ENCODE assay signal across 7 mouse cellular contexts in genomic region chr3:148988996-148989817, GRCm38 (mm10). TPM values are rescaled to one million over a fixed set of nuclear protein-coding genes. Genes with fewer than 3 reads are reported as not detected.
DNase-seq lines count a peak whose midpoint lies in the region; ATAC-seq and TF ChIP-seq lines count a peak whose summit lies in the region.

No protein-coding gene starts in this region.

- H3K4me2 ChIP-seq in embryonic facial prominence, embryonic 14.5 days (ENCODE audit: low read depth, low read length) = peak overlapping the region; percentile 83
- peak overlapping the region; percentile 80 for H3K4me2 ChIP-seq in limb, embryonic 13.5 days (replicated peaks)
- H3K4me2 ChIP-seq in midbrain, embryonic 14.5 days (ENCODE audit: low read length) = peak overlapping the region; percentile 78

- H3K4me3 ChIP-seq in embryonic facial prominence, embryonic 14.5 days (ENCODE audit: low read depth, low read length) = peak overlapping the region; percentile 97
- H3K4me3 ChIP-seq in heart, adult 2 months = peak overlapping the region; percentile 96
- peak overlapping the region; percentile 95 for H3K4me3 ChIP-seq in limb, embryonic 13.5 days
- peak overlapping the region; percentile 98 for H3K4me3 ChIP-seq in midbrain, embryonic 14.5 days (replicated peaks; ENCODE audit: low read depth, low read length)

- peak; percentile 84 for TF ChIP-seq EP300 in heart, adult 2 months (IDR thresholded peaks at IDR 0.05; ENCODE audit: insufficient read depth, low read depth, low read length)

- peak overlapping the region; percentile 99 for H3K9ac ChIP-seq in embryonic facial prominence, embryonic 14.5 days (ENCODE audit: low read depth, low read length)
- peak overlapping the region; percentile 84 for H3K9ac ChIP-seq in heart, adult 2 months (ENCODE audit: low read depth, low read length)
- peak overlapping the region; percentile 99 for H3K9ac ChIP-seq in limb, embryonic 13.5 days
- H3K9ac ChIP-seq in midbrain, embryonic 14.5 days (replicated peaks; ENCODE audit: low read length) = peak overlapping the region; percentile 98

- peak; percentile 93 for TF ChIP-seq POLR2A in heart, adult 2 months (IDR thresholded peaks at IDR 0.05; ENCODE audit: insufficient read depth, low read depth, low read length)

- H3K79me2 ChIP-seq in heart, adult 2 months (replicated peaks; ENCODE audit: control insufficient read depth, insufficient read depth, low read length) = no peaks in the 10 kb centered on the region; the same call in 1 of the 2 replicates

- intact Hi-C loops in heart, adult 2 months (cut with DNase I) = loop anchor here (2.0 to 5.0 kb wide), 4 partner anchors 137 to 456 kb away; no protein-coding TSS in a partner anchor

- WGBS in embryonic facial prominence, embryonic 14.5 days = 0% methylated on average over 24 of the region's 75 CpGs
- WGBS in heart, adult 2 months = under 1% methylated on average over 74 of the region's 75 CpGs
- under 1% methylated on average over 68 of the region's 75 CpGs for whole genome bisulfite sequencing in limb, embryonic 13.5 days
- WGBS in midbrain, embryonic 14.5 days = under 1% methylated on average over 75 of the region's 75 CpGs

- peak overlapping the region; percentile 100 for H3K27ac ChIP-seq in embryonic facial prominence, embryonic 14.5 days (replicated peaks; ENCODE audit: low read depth, low read length)
- peak overlapping the region; percentile 99 for H3K27ac ChIP-seq in heart, adult 2 months
- H3K27ac ChIP-seq in limb, embryonic 13.5 days = peak overlapping the region; percentile 100
- H3K27ac ChIP-seq in midbrain, embryonic 14.5 days (replicated peaks; ENCODE audit: low read depth, low read length) = peak overlapping the region; percentile 99

- peak; percentile 90 for ATAC-seq in embryonic facial prominence, embryonic 14.5 days (ENCODE audit: low read depth)
- peak; percentile 87 for ATAC-seq in limb, embryonic 13.5 days (ENCODE audit: low FRiP score, low read depth)
- peak; percentile 84 for ATAC-seq in midbrain, embryonic 14.5 days (ENCODE audit: low FRiP score, low TSS enrichment)

- no peaks in the 10 kb centered on the region for H3K9me3 ChIP-seq in embryonic facial prominence, embryonic 14.5 days (ENCODE audit: control insufficient read depth, low read length)
- no peaks in the 10 kb centered on the region for H3K9me3 ChIP-seq in limb, embryonic 13.5 days
- H3K9me3 ChIP-seq in midbrain, embryonic 14.5 days (ENCODE audit: control insufficient read depth, low read length) = no peaks in the 10 kb centered on the region

- no peak for TF ChIP-seq CTCF in heart, adult 2 months (IDR thresholded peaks at IDR 0.05)

- no peaks in the 10 kb centered on the region for H3K36me3 ChIP-seq in embryonic facial prominence, embryonic 14.5 days (ENCODE audit: control insufficient read depth, insufficient read depth, low read length)
- no peaks in the 10 kb centered on the region; the same call in 1 of the 2 replicates for H3K36me3 ChIP-seq in heart, adult 2 months (ENCODE audit: control insufficient read depth, insufficient read depth, low read length)
- no peaks in the 10 kb centered on the region for H3K36me3 ChIP-seq in limb, embryonic 13.5 days
- H3K36me3 ChIP-seq in midbrain, embryonic 14.5 days (ENCODE audit: control insufficient read depth, insufficient read depth, low read length) = no peaks in the 10 kb centered on the region

- peaks cover 31% of the 10 kb centered on the region for H3K4me1 ChIP-seq in embryonic facial prominence, embryonic 14.5 days (ENCODE audit: control insufficient read depth, insufficient read depth, low read length)
- peaks cover 5% of the 10 kb centered on the region; the same call in 1 of the 2 replicates for H3K4me1 ChIP-seq in heart, adult 2 months (ENCODE audit: control insufficient read depth, insufficient read depth, low read length)
- H3K4me1 ChIP-seq in limb, embryonic 13.5 days = peaks cover 35% of the 10 kb centered on the region
- peaks cover 16% of the 10 kb centered on the region for H3K4me1 ChIP-seq in midbrain, embryonic 14.5 days (ENCODE audit: control insufficient read depth, insufficient read depth, low read length)

- no peaks in the 10 kb centered on the region for H3K27me3 ChIP-seq in embryonic facial prominence, embryonic 14.5 days (replicated peaks; ENCODE audit: control insufficient read depth, insufficient read depth, low read length)
- no peaks in the 10 kb centered on the region for H3K27me3 ChIP-seq in heart, adult 2 months (ENCODE audit: control insufficient read depth, insufficient read depth, low read length)
- H3K27me3 ChIP-seq in limb, embryonic 13.5 days = no peaks in the 10 kb centered on the region
- H3K27me3 ChIP-seq in midbrain, embryonic 14.5 days (ENCODE audit: control insufficient read depth, insufficient read depth, low read length) = no peaks in the 10 kb centered on the region; the same call in 1 of the 2 replicates

- peak; percentile 63 to 75 for DNase-seq in adrenal gland, postnatal 4 days (ENCODE audit: low spot score in 2 of 2)
- DNase-seq in embryonic facial prominence, embryonic 14.5 days (ENCODE audit: low spot score) = peak; percentile 97
- DNase-seq in heart, adult 2 months = peak; percentile 91 to 93
- peak; percentile 80 to 85 for DNase-seq in kidney, adult 8-10 months
- DNase-seq in midbrain, embryonic 14.5 days = peak; percentile 90
- peak; percentile 25 to 46 for DNase-seq in spleen, postnatal 36 days (ENCODE audit: low spot score in 2 of 2)

RNA-seq across cellular contexts. Expression of gene Adgrl2, which starts 1.1 kb away (rescaled TPM):
- 100 to 1,000 TPM; 113 to 114 TPM for total RNA-seq in adrenal gland, postnatal 4 days (2021)
- polyA plus RNA-seq in embryonic facial prominence, embryonic 14.5 days (2014; fragmentation: Nextera tagmentation; extraction: Ambion mirVana) = 80.2 and 91.6 TPM in 2 replicates
- 10 to 100 TPM; 52.3 to 55.2 TPM for total RNA-seq in heart, adult 2 months (2021)
- polyA plus RNA-seq in heart, adult 2 months (2012; rRNA removed) = 29.5 and 46.9 TPM in 2 replicates
- polyA plus RNA-seq in limb, embryonic 13.5 days (2015; fragmentation: Nextera tagmentation; extraction: Ambion mirVana) = 102 and 105 TPM in 2 replicates
- 142 and 160 TPM in 2 replicates for polyA plus RNA-seq in midbrain, embryonic 14.5 days (2014; fragmentation: Nextera tagmentation; extraction: Ambion mirVana)

Comparison
In these comparisons a context has a peak if more than half of its experiments do, and no peak if none do; other contexts are left out.
1. Peak in every context shown above with its lines: DNase-seq, ATAC-seq, H3K4me3 ChIP-seq and H3K27ac ChIP-seq.
2. DNase-seq: peak in every context shown above with its lines; median percentile 97 in embryonic facial prominence, embryonic 14.5 days; 92 in heart, adult 2 months; 90 in midbrain, embryonic 14.5 days; 82 in kidney, adult 8-10 months; 69 in adrenal gland, postnatal 4 days; 36 in spleen, postnatal 36 days.